Mouse (Mus musculus) forebrain, embryonic 11.5 days (tissue): ENCODE data around the gene Robo2. TPM values are rescaled to one million over a fixed set of nuclear protein-coding genes. Genes with fewer than 3 reads are reported as not detected.

Experiments used
- ATAC-seq: fragments of 200-750 bp; cut with Nextera tagmentation; replicated peaks from 2 replicates; pipeline ENCODE4 v1.8.0; 2017; ENCODE audit warnings: moderate TSS enrichment; ENCODE audit not compliant: low FRiP score
- DNase-seq: peaks from one replicate; pipeline ENCODE4 v3.0.0-alpha.2; 2017; ENCODE audit warnings: low spot score
- H3K27ac ChIP-seq: fragments of 300-500 bp; sonication (generic); 2 replicates; pipeline ENCODE4 v1.5.1; 2014; ENCODE audit warnings: low read depth, low read length
- H3K27me3 ChIP-seq: fragments of 300-500 bp; sonication (generic); 2 replicates; pipeline ENCODE4 v1.6.1; 2014; ENCODE audit warnings: mild to moderate bottlenecking, low read length, mixed read lengths; ENCODE audit not compliant: control insufficient read depth, insufficient read depth
- H3K36me3 ChIP-seq: fragments of 300-500 bp; sonication (generic); 2 replicates; pipeline ENCODE4 v1.6.1; 2014; ENCODE audit warnings: mild to moderate bottlenecking, low read length, moderate library complexity, mixed read lengths; ENCODE audit not compliant: control insufficient read depth, insufficient read depth
- H3K4me1 ChIP-seq: fragments of 300-500 bp; sonication (generic); replicated peaks from 2 replicates; pipeline ENCODE4 v1.6.1; 2014; ENCODE audit warnings: low read length, mixed read lengths; ENCODE audit not compliant: control insufficient read depth, insufficient read depth
- H3K4me2 ChIP-seq: fragments of 300-500 bp; sonication (generic); 2 replicates; pipeline ENCODE4 v1.6.1; 2014; ENCODE audit warnings: low read depth, mild to moderate bottlenecking, low read length, moderate library complexity, mixed read lengths; ENCODE audit not compliant: severe bottlenecking
- H3K4me3 ChIP-seq: fragments of 300-500 bp; sonication (generic); 2 replicates; pipeline ENCODE4 v1.5.1; 2014; ENCODE audit warnings: low read depth, low read length
- H3K9ac ChIP-seq: fragments of 300-500 bp; sonication (generic); 2 replicates; pipeline ENCODE4 v1.6.1; 2014; ENCODE audit warnings: low read length
- H3K9me3 ChIP-seq: fragments of 300-500 bp; sonication (generic); 2 replicates; pipeline ENCODE4 v1.6.1; 2016; ENCODE audit warnings: low read length, mixed read lengths; ENCODE audit not compliant: control insufficient read depth
- WGBS: fragments of 180-500 bp; shearing (Covaris S2); extraction: QIAGEN DNeasy Blood & Tissue Kit; methylation state at CpG from one replicate; pipeline ENCODE4 v1.1.7; 2014; 5-methylcytosine and 5-hydroxymethylcytosine counted together
- polyA plus RNA-seq: library from polyadenylated mRNA; unstranded; fragments of >200 nt; fragmentation: Nextera tagmentation; extraction: Ambion mirVana; gene quantifications from 2 replicates; pipeline ENCODE4 v1.2.1, GENCODE M21; 2014

The Robo2 gene
- polyA plus RNA-seq, 1 experiment from 2014 or later, result 33.7 TPM

DNA sequence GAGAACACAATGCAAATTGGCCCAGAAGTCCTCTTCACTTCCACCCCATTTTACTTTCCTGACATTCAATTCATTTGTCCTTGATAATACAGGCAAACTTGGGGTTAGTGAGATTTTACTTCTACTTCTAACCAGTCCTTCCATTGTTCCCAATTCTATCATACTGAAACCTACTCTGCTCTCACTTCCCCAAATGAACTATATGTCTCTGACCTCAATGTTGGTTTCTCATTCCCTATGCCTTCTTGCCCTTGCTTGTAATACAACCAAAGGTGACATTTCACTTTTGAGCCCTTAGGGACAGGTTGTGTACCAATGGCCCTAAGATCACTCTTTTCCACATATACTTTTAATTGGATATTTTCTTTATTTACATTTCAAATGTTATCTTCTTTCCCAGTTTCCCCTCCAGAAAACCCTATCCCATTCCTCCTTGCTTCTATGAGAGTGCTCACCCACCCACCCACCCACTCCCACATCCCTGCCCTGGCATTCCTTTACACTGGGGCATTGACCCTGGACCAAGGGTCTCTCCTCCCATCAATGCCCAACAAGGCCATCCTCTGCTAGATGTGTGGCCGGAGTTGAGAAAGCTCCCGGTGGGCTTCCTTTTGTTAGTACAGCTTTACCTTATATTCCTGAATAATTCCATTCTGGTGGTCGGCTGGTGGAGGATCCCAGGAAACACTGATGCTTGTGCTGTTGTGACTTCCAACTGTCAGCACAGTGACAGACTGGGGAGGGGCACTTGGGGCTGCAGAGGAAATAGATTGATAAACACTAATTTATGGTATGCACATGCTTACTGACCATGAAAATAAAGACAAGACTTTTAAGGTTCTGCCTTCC, 453.7 kb downstream of the Robo2 start:
- no peaks in the 10 kb centered on the region for H3K36me3 ChIP-seq
- no peak overlapping the region for H3K9ac ChIP-seq
- no peak for ATAC-seq
- H3K4me1 ChIP-seq, result no peaks in the 10 kb centered on the region
- no peak for DNase-seq
- no peaks in the 10 kb centered on the region for H3K9me3 ChIP-seq
- WGBS, result 55% methylated on average over 3 of the region's 3 CpGs
- no peak overlapping the region for H3K27ac ChIP-seq
- no peak overlapping the region for H3K4me3 ChIP-seq
- H3K27me3 ChIP-seq, result no peaks in the 10 kb centered on the region
- no peak overlapping the region for H3K4me2 ChIP-seq

DNA sequence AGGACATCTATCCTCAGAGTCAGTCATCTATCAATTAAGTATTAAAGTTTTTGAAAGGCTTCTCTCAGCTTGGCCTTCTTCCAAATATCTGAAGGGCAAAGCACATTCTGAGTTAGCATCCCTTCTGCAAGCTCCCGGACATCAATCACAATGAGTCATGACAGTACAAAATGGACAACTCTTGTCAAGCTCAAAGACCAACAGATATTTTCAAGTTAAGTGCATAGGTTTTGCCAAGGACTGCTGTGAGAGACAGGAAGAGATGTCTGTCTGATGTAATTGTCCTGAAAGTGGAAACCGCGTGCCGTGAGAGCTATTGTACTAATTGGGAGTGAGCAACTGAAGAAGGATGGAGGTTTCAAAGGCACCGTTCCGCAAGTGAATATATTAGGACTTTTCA, 465.5 kb downstream of the Robo2 start:
- ATAC-seq (no peak), DNase-seq (no peak)
- H3K4me2 ChIP-seq, result no peak overlapping the region
- no peaks in the 10 kb centered on the region; the same call in 1 of the 2 replicates for H3K4me1 ChIP-seq
- no peaks in the 10 kb centered on the region for H3K27me3 ChIP-seq
- 79% methylated on average over 6 of the region's 6 CpGs for WGBS
- H3K9ac ChIP-seq, result no peak overlapping the region
- no peaks in the 10 kb centered on the region for H3K9me3 ChIP-seq
- no peaks in the 10 kb centered on the region for H3K36me3 ChIP-seq
- no peak overlapping the region for H3K4me3 ChIP-seq
- H3K27ac ChIP-seq, result no peak overlapping the region

DNA sequence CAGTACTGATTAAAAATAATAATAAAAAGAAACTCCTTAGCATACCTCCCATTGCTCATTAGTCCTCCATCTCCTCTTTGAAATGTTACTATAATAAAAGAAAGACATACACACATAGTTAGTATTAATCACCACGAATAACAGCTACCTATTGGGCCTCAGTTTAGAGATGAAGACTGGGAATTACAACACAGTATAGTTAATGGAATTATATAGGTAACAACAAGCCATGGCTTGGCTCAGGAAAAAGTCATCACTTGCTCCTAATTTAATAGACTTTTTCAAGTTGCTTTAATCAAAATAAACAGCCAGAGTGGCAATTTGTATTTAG, 471.4 kb downstream of the Robo2 start:
- H3K9me3 ChIP-seq, result no peaks in the 10 kb centered on the region
- no peak overlapping the region for H3K4me3 ChIP-seq
- ATAC-seq (no peak), DNase-seq (no peak)
- H3K9ac ChIP-seq, result no peak overlapping the region
- H3K4me2 ChIP-seq, result no peak overlapping the region
- H3K27ac ChIP-seq, result no peak overlapping the region
- no peaks in the 10 kb centered on the region for H3K4me1 ChIP-seq
- H3K36me3 ChIP-seq, result no peaks in the 10 kb centered on the region
- 87% methylated on average over 1 of the region's 1 CpGs for whole genome bisulfite sequencing
- H3K27me3 ChIP-seq, result no peaks in the 10 kb centered on the region

DNA sequence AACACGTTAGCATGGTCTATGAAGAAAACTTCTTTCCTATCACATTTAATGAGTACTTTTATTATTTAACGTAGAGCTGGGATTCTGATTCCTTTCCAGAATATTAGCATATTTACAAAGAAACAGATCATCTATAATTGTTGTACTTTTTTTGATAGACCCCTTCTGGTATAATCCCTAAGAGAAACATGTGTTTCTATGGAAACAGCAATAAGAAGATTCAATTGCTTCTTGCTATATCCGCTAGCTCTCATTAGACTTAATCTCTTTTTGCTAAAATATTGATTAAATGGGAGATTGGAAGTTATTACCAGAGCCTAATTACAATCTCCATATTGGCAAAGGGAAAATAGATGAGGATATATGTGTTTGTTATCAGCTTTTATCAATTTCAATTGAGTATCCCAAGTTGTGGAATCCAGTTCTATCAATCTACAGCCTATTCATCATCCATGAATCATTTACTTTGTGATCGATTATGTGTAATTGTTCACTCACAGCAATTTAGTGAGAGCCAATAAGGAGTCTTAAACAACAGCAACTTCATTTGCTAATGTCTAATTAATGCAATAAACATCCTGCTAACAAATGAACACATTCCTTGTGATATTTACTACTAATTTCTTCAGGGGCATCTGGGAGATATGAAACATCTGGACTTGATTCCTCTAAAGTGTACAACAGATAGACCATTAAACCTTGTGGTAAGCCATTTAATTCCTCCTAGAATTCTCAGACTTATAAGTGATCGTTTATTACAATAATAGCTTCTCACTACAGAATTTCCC, 472.0 kb downstream of the Robo2 start:
- Histone ChIP-seq H3K36me3 (no peaks in the 10 kb centered on the region), H3K9ac (no peak overlapping the region), H3K4me3 (no peak overlapping the region), H3K27ac (no peak overlapping the region), H3K9me3 (no peaks in the 10 kb centered on the region), H3K27me3 (no peaks in the 10 kb centered on the region), H3K4me2 (no peak overlapping the region), H3K4me1 (no peaks in the 10 kb centered on the region)
- 85% methylated on average over 5 of the region's 5 CpGs for WGBS
- no peak for ATAC-seq
- no peak for DNase-seq

DNA sequence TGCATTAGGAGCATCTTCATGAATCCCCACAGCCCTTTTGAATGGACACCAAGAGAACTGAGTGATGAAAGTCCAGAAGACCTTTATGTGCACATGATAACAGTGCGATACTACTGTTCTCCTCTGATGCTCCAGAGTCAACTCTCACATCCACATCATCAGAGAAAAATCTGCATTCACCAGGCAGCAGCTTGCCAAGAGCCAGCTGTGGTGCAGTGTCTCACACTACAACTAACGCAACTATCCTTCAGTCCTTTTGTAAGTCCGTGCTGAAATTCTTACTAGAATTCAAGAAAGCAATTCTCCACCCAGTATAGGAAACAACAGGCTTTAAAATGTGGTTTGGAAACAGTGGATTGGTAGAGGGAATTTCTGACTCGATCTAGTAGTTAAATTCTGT, 481.3 kb downstream of the Robo2 start:
- Histone ChIP-seq H3K9ac (no peak overlapping the region), H3K27ac (no peak overlapping the region), H3K4me1 (no peaks in the 10 kb centered on the region; the same call in 1 of the 2 replicates), H3K9me3 (no peaks in the 10 kb centered on the region), H3K36me3 (no peaks in the 10 kb centered on the region), H3K4me2 (no peak overlapping the region), H3K4me3 (no peak overlapping the region), H3K27me3 (no peaks in the 10 kb centered on the region)
- 91% methylated on average over 4 of the region's 4 CpGs for WGBS
- ATAC-seq (no peak), DNase-seq (no peak)

DNA sequence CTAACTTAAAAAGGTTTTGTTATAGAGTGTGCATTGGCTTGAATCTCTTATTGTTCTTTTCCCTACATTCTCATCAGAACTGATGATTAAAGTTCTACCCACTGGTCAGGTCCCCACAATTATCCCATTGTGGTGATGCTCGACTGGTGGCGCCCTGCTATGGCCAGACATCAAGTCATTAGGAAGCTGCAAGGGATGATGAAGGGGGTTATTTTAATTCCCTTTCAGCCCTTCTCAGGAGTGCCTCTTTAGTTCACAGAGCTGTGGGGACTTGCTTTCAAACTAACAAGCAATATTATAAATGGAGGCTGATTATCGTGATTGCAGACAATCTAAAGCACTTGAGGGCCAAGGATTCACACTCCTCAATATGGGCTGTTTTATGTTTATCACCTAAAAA, 484.1 kb downstream of the Robo2 start:
- ATAC-seq, result peak; percentile 64
- no peak overlapping the region for H3K4me2 ChIP-seq
- no peaks in the 10 kb centered on the region for H3K9me3 ChIP-seq
- H3K36me3 ChIP-seq, result no peaks in the 10 kb centered on the region
- no peak overlapping the region for H3K27ac ChIP-seq
- H3K27me3 ChIP-seq, result no peaks in the 10 kb centered on the region
- H3K4me1 ChIP-seq, result no peaks in the 10 kb centered on the region; the same call in 1 of the 2 replicates
- 16% methylated on average over 3 of the region's 3 CpGs for WGBS
- no peak overlapping the region for H3K4me3 ChIP-seq
- no peak for DNase-seq
- H3K9ac ChIP-seq, result no peak overlapping the region

DNA sequence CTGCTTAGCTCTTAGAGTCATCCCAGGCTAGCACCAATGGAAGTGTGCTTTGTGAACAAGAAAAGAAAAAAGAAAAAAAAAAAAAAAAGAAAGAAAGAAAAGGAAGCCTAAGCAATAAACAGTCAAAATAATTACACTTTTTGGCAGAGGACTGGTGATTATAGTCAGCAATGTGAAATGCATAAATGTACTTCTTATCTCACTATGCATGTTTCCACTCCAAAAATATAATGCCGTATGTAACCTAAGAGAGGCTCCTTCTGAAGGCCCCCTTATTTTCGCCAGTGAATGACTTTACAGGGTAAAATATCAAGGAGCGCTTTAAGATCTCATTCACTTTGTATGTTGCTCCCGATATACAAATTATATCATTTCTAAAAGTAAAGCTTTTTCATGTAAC, 496.2 kb downstream of the Robo2 start:
- Histone ChIP-seq H3K4me2 (no peak overlapping the region), H3K27me3 (no peaks in the 10 kb centered on the region), H3K27ac (no peak overlapping the region), H3K36me3 (no peaks in the 10 kb centered on the region), H3K4me1 (no peaks in the 10 kb centered on the region), H3K4me3 (no peak overlapping the region), H3K9me3 (no peaks in the 10 kb centered on the region), H3K9ac (no peak overlapping the region)
- ATAC-seq, result no peak
- 95% methylated on average over 4 of the region's 4 CpGs for WGBS
- DNase-seq, result no peak

DNA sequence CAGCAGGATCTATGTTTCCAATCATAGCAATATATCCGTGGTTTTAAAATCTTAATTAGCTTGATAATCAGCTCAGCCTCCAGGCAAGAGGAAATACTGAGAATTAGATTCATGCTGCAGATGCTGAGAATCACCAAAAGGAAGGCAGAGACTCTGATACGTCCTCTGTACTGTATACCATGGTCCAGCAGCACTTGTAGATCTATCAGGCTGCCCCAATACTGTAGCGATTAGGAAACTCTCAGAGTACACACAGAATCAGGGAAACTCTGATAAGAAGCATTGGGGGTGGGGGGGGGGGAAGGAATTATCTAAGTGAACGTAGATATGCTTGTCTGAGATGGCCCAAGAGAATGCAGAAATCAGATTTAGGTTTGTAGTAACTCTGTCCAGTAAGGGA, 496.7 kb downstream of the Robo2 start:
- DNase-seq (no peak), ATAC-seq (no peak)
- H3K4me1 ChIP-seq, result no peaks in the 10 kb centered on the region
- no peaks in the 10 kb centered on the region for H3K9me3 ChIP-seq
- no peaks in the 10 kb centered on the region for H3K27me3 ChIP-seq
- WGBS, result 81% methylated on average over 4 of the region's 4 CpGs
- H3K4me2 ChIP-seq, result no peak overlapping the region
- no peak overlapping the region for H3K4me3 ChIP-seq
- H3K27ac ChIP-seq, result no peak overlapping the region
- no peaks in the 10 kb centered on the region for H3K36me3 ChIP-seq
- no peak overlapping the region for H3K9ac ChIP-seq
